8 mouse cellular contexts compared by ENCODE assay signal in genomic region chr3:17798399-17798798, GRCm38 (mm10).
DNase-seq lines count a peak whose midpoint lies in the region; ATAC-seq and TF ChIP-seq lines count a peak whose summit lies in the region.

No protein-coding gene starts in this region.

- peak; percentile 45 for ATAC-seq in frontal cortex, adult (ENCODE audit: low TSS enrichment)

- H3K36me3 ChIP-seq in limb, embryonic 10.5 days, result no peaks in the 10 kb centered on the region

- H3K9me3 ChIP-seq in limb, embryonic 10.5 days (replicated peaks), result no peaks in the 10 kb centered on the region

- 17% methylated on average over 12 of the region's 12 CpGs for WGBS in cerebellum, adult 2 months
- 4% methylated on average over 12 of the region's 12 CpGs for WGBS in limb, embryonic 10.5 days

- DNase-seq in left cerebral cortex, adult 18-20 months (ENCODE audit: low spot score in 2 of 2), result peak; percentile 85 to 86
- DNase-seq in left cerebral cortex, adult 11 months (ENCODE audit: low spot score), result no peak
- DNase-seq in cerebellum, adult 2 months, result peak; percentile 87 to 89
- DNase-seq in limb, embryonic 10.5 days (ENCODE audit: low spot score), result peak; percentile 73
- DNase-seq in right cerebral cortex, postnatal 14 days, result peak; percentile 80
- no peak for DNase-seq in c-Kit-positive CD71-positive TER-119-positive erythroid progenitor cells, embryonic 14.5 days (ENCODE audit: low spot score)
- DNase-seq in heart, adult 9 months (ENCODE audit: low spot score in 2 of 2), result no peak

- TF ChIP-seq POLR2A in cerebellum, adult 2 months (IDR thresholded peaks at IDR 0.05; ENCODE audit: borderline replicate concordance, insufficient read depth, low read length), result no peak

- peak; percentile 86 for TF ChIP-seq CTCF in cerebellum, adult 2 months (IDR thresholded peaks at IDR 0.05; ENCODE audit: borderline replicate concordance, insufficient read depth, low read depth, low read length)

- no peak overlapping the region for H3K27ac ChIP-seq in cerebellum, adult 2 months (ENCODE audit: insufficient read depth, low read length)
- no peak overlapping the region for H3K27ac ChIP-seq in limb, embryonic 10.5 days

- H3K4me3 ChIP-seq in cerebellum, adult 2 months (replicated peaks; ENCODE audit: insufficient read depth, low read depth, low read length), result no peak overlapping the region
- H3K4me3 ChIP-seq in limb, embryonic 10.5 days, result no peak overlapping the region

- no peaks in the 10 kb centered on the region for H3K27me3 ChIP-seq in cerebellum, adult 2 months (ENCODE audit: control insufficient read depth, insufficient read depth, low read length)
- H3K27me3 ChIP-seq in limb, embryonic 10.5 days (ENCODE audit: low read depth, poor library complexity, severe bottlenecking), result peaks cover 50% of the 10 kb centered on the region

- peaks cover 3% of the 10 kb centered on the region; the same call in 1 of the 2 replicates for H3K4me1 ChIP-seq in cerebellum, adult 2 months (ENCODE audit: control insufficient read depth, insufficient read depth, low read length)
- H3K4me1 ChIP-seq in limb, embryonic 10.5 days, result peaks cover 14% of the 10 kb centered on the region

Comparison
In these comparisons a context has a peak if more than half of its experiments do, and no peak if none do; other contexts are left out.
1. DNase-seq: peak in left cerebral cortex, adult 18-20 months (2 of 2), cerebellum, adult 2 months (2 of 2), limb, embryonic 10.5 days (single experiment) and right cerebral cortex, postnatal 14 days (single experiment); none in left cerebral cortex, adult 11 months (single experiment), c-Kit-positive CD71-positive TER-119-positive erythroid progenitor cells, embryonic 14.5 days (single experiment) and heart, adult 9 months (0 of 2).